Mouse (Mus musculus) bone marrow, adult 2 months (tissue): ENCODE measurements around the gene Cwf19l1.

Source experiments
- CTCF ChIP-seq: fragments of 200-500 bp; IDR thresholded peaks from 2 replicates; pipeline ENCODE4 v1.5.1; 2011; ENCODE audit warnings: low read length, control low read depth; ENCODE audit not compliant: control insufficient read depth, insufficient read depth
- POLR2A ChIP-seq: fragments of 200-500 bp; IDR thresholded peaks from 2 replicates; pipeline ENCODE4 v1.6.1; 2011; ENCODE audit warnings: low read depth, mild to moderate bottlenecking, control low read depth, low read length, borderline replicate concordance; ENCODE audit not compliant: control insufficient read depth

GRCm38 (mm10) chr19:44063773-44064172, 71.9 kb downstream of the Cwf19l1 start:
- TF ChIP-seq CTCF (no peak), POLR2A (no peak)
